Mouse (Mus musculus) embryonic facial prominence, embryonic 14.5 days (tissue): ENCODE data around the gene 6430571L13Rik. TPM values are rescaled to one million over a fixed set of nuclear protein-coding genes. Genes with fewer than 3 reads are reported as not detected.

Experiments used
- ATAC-seq: fragments of 200-750 bp; cut with Nextera tagmentation; 2 replicates; pipeline ENCODE4 v1.8.0; 2017; ENCODE audit warnings: low read depth, moderate number of reproducible peaks, moderate TSS enrichment
- DNase-seq: peaks from one replicate; pipeline ENCODE4 v3.0.0-alpha.2; 2015; ENCODE audit warnings: low spot score
- H3K27ac ChIP-seq: fragments of 300-500 bp; sonication (generic); replicated peaks from 2 replicates; pipeline ENCODE4 v1.5.1; 2014; ENCODE audit warnings: low read depth, mild to moderate bottlenecking, low read length, moderate library complexity
- H3K27me3 ChIP-seq: fragments of 300-500 bp; sonication (generic); replicated peaks from 2 replicates; pipeline ENCODE4 v1.6.1; 2014; ENCODE audit warnings: low read length; ENCODE audit not compliant: control insufficient read depth, insufficient read depth
- H3K36me3 ChIP-seq: fragments of 300-500 bp; sonication (generic); 2 replicates; pipeline ENCODE4 v1.6.1; 2014; ENCODE audit warnings: low read length, mixed read lengths; ENCODE audit not compliant: control insufficient read depth, insufficient read depth
- H3K4me1 ChIP-seq: fragments of 300-500 bp; sonication (generic); 2 replicates; pipeline ENCODE4 v1.6.1; 2014; ENCODE audit warnings: antibody characterized with exemption, low read length; ENCODE audit not compliant: control insufficient read depth, insufficient read depth
- H3K4me2 ChIP-seq: fragments of 300-500 bp; sonication (generic); 2 replicates; pipeline ENCODE4 v1.6.1; 2014; ENCODE audit warnings: low read depth, mild to moderate bottlenecking, low read length, moderate library complexity, mixed read lengths
- H3K4me3 ChIP-seq: fragments of 300-500 bp; sonication (generic); 2 replicates; pipeline ENCODE4 v1.5.1; 2014; ENCODE audit warnings: low read depth, mild to moderate bottlenecking, low read length
- H3K9ac ChIP-seq: fragments of 300-500 bp; sonication (generic); 2 replicates; pipeline ENCODE4 v1.6.1; 2014; ENCODE audit warnings: low read depth, mild to moderate bottlenecking, low read length, moderate library complexity, mixed read lengths
- H3K9me3 ChIP-seq: fragments of 300-500 bp; sonication (generic); 2 replicates; pipeline ENCODE4 v1.6.1; 2016; ENCODE audit warnings: low read length; ENCODE audit not compliant: control insufficient read depth
- WGBS: fragments of 180-500 bp; shearing (Covaris S2); extraction: QIAGEN DNeasy Blood & Tissue Kit; methylation state at CpG from one replicate; pipeline ENCODE4 v1.1.7; 2014; 5-methylcytosine and 5-hydroxymethylcytosine counted together
- polyA plus RNA-seq: library from polyadenylated mRNA; unstranded; fragments of >200 nt; fragmentation: Nextera tagmentation; extraction: Ambion mirVana; gene quantifications from 2 replicates; pipeline ENCODE4 v1.2.1, GENCODE M21; 2014

The 6430571L13Rik gene
- polyA plus RNA-seq, 1 experiment from 2014 or later: 0.96 TPM

GRCm38 (mm10) chr9:107309600-107309999 is 30.8 kb upstream of the 6430571L13Rik start:
- Histone ChIP-seq H3K27me3 (no peaks in the 10 kb centered on the region), H3K27ac (no peak overlapping the region), H3K4me1 (0 out of 2 replicates have a peak, but pooled peaks cover 3% of the 10 kb centered on the region), H3K36me3 (no peaks in the 10 kb centered on the region), H3K4me3 (no peak overlapping the region), H3K9ac (no peak overlapping the region), H3K9me3 (no peaks in the 10 kb centered on the region), H3K4me2 (no peak overlapping the region)
- ATAC-seq (no peak), DNase-seq (no peak)
- WGBS: 64% methylated on average over 5 of the region's 5 CpGs

GRCm38 (mm10) chr9:107312811-107313584 is 27.4 kb upstream of the 6430571L13Rik start:
- no peak overlapping the region for H3K27ac ChIP-seq
- no peaks in the 10 kb centered on the region for H3K9me3 ChIP-seq
- H3K9ac ChIP-seq: no peak overlapping the region
- DNase-seq (no peak), ATAC-seq (no peak)
- 65% methylated on average over 10 of the region's 10 CpGs for WGBS
- no peaks in the 10 kb centered on the region for H3K4me1 ChIP-seq
- no peak overlapping the region for H3K4me3 ChIP-seq
- no peaks in the 10 kb centered on the region for H3K36me3 ChIP-seq
- no peaks in the 10 kb centered on the region for H3K27me3 ChIP-seq
- H3K4me2 ChIP-seq: no peak overlapping the region

- WGBS: 80% methylated on average over 3 of the region's 3 CpGs
- no peaks in the 10 kb centered on the region for H3K36me3 ChIP-seq
- ATAC-seq: no peak
Measured at GRCm38 (mm10) chr9:107313926-107314325, 26.5 kb upstream of the 6430571L13Rik start.

GRCm38 (mm10) chr9:107315791-107316190 is 24.6 kb upstream of the 6430571L13Rik start:
- Histone ChIP-seq H3K4me2 (no peak overlapping the region), H3K9ac (no peak overlapping the region), H3K9me3 (no peaks in the 10 kb centered on the region), H3K36me3 (no peaks in the 10 kb centered on the region), H3K4me1 (no peaks in the 10 kb centered on the region), H3K4me3 (no peak overlapping the region), H3K27me3 (no peaks in the 10 kb centered on the region), H3K27ac (no peak overlapping the region)
- no peak for DNase-seq
- WGBS: 67% methylated on average over 2 of the region's 2 CpGs
- no peak for ATAC-seq

More at GRCm38 (mm10) chr9:107313926-107314325, 26.5 kb upstream of the 6430571L13Rik start:
- Histone ChIP-seq H3K27me3 (no peaks in the 10 kb centered on the region), H3K9me3 (no peaks in the 10 kb centered on the region), H3K4me2 (no peak overlapping the region), H3K4me1 (no peaks in the 10 kb centered on the region), H3K9ac (no peak overlapping the region), H3K4me3 (no peak overlapping the region), H3K27ac (no peak overlapping the region)
- no peak for DNase-seq

GRCm38 (mm10) chr9:107322461-107323050 is 17.8 kb upstream of the 6430571L13Rik start:
- Histone ChIP-seq H3K9ac (no peak overlapping the region), H3K4me2 (no peak overlapping the region), H3K4me1 (no peaks in the 10 kb centered on the region), H3K36me3 (peaks cover 3% of the 10 kb centered on the region; the same call in 1 of the 2 replicates), H3K4me3 (no peak overlapping the region), H3K27ac (no peak overlapping the region), H3K9me3 (no peaks in the 10 kb centered on the region), H3K27me3 (no peaks in the 10 kb centered on the region)
- ATAC-seq: 0 out of 2 replicates have a peak, but pooled peaks have one; percentile 9
- WGBS: 64% methylated on average over 8 of the region's 8 CpGs
- DNase-seq: no peak

GRCm38 (mm10) chr9:107323558-107323957 is 16.8 kb upstream of the 6430571L13Rik start:
- Histone ChIP-seq H3K4me2 (no peak overlapping the region), H3K36me3 (peaks cover 7% of the 10 kb centered on the region; the same call in 1 of the 2 replicates), H3K4me3 (no peak overlapping the region), H3K9ac (no peak overlapping the region), H3K27me3 (no peaks in the 10 kb centered on the region), H3K9me3 (no peaks in the 10 kb centered on the region), H3K27ac (no peak overlapping the region), H3K4me1 (no peaks in the 10 kb centered on the region)
- WGBS: 57% methylated on average over 6 of the region's 6 CpGs
- ATAC-seq: 0 out of 2 replicates have a peak, but pooled peaks have one; percentile 15
- DNase-seq: peak; percentile 72

GRCm38 (mm10) chr9:107324799-107325561 is 15.4 kb upstream of the 6430571L13Rik start:
- ATAC-seq: no peak
- 55% methylated on average over 4 of the region's 4 CpGs for WGBS
- Histone ChIP-seq H3K4me3 (no peak overlapping the region), H3K27ac (no peak overlapping the region), H3K9me3 (no peaks in the 10 kb centered on the region), H3K27me3 (no peaks in the 10 kb centered on the region), H3K4me1 (no peaks in the 10 kb centered on the region), H3K4me2 (no peak overlapping the region), H3K36me3 (peaks cover 7% of the 10 kb centered on the region; the same call in 1 of the 2 replicates), H3K9ac (no peak overlapping the region)
- DNase-seq: no peak

GRCm38 (mm10) chr9:107325904-107326303 is 14.5 kb upstream of the 6430571L13Rik start:
- H3K4me2 ChIP-seq: no peak overlapping the region
- DNase-seq (no peak), ATAC-seq (no peak)
- no peak overlapping the region for H3K9ac ChIP-seq
- WGBS: 74% methylated on average over 7 of the region's 7 CpGs
- H3K4me1 ChIP-seq: no peaks in the 10 kb centered on the region
- no peak overlapping the region for H3K4me3 ChIP-seq
- no peaks in the 10 kb centered on the region for H3K27me3 ChIP-seq
- H3K36me3 ChIP-seq: peaks cover 7% of the 10 kb centered on the region; the same call in 1 of the 2 replicates
- no peaks in the 10 kb centered on the region for H3K9me3 ChIP-seq
- H3K27ac ChIP-seq: no peak overlapping the region
